Mouse (Mus musculus): Measurements from ENCODE around the gene Cxcl2. TPM values are rescaled to one million over a fixed set of nuclear protein-coding genes. Genes with fewer than 3 reads are reported as not detected.

The Cxcl2 gene
- total RNA-seq, 2 experiments from 2014 or later, result not detected

Other genes starting within 250 kb of the Cxcl2 start
- gene Cxcl5, start 144.5 kb upstream of the Cxcl2 start, total RNA-seq (2021), result under 1 TPM; 0.23 to 0.27 TPM
- not detected for gene Ppbp, start 135.4 kb upstream of the Cxcl2 start, total RNA-seq (2021)
- gene Pf4, start 131.4 kb upstream of the Cxcl2 start, total RNA-seq (2021), result 1 to 10 TPM; 5.6 to 7.1 TPM
- gene Cxcl3, start 117.8 kb upstream of the Cxcl2 start, total RNA-seq (2021), result not detected
- gene Cxcl15, start 109.3 kb upstream of the Cxcl2 start, total RNA-seq (2021), result not detected
- 1 to 10 TPM; 1.1 to 1.3 TPM for gene Cxcl1, start 12.6 kb upstream of the Cxcl2 start, total RNA-seq (2021)
- 10 to 100 TPM; 17.7 to 20.9 TPM for gene Mthfd2l, start 27.2 kb downstream of the Cxcl2 start, total RNA-seq (2021)
- gene Epgn, start 123.6 kb downstream of the Cxcl2 start, total RNA-seq (2021), result under 1 TPM in 1 of 2 experiments, not detected in 1; 0.33 TPM
- not detected for gene Ereg, start 170.8 kb downstream of the Cxcl2 start, total RNA-seq (2021)
- gene Areg, start 235.7 kb downstream of the Cxcl2 start, total RNA-seq (2021), result under 1 TPM in 1 of 2 experiments, not detected in 1; 0.27 TPM